Mouse (Mus musculus) B cell, adult 67 days (primary cell): Measurements from ENCODE around the gene Serpinf2. TPM values are rescaled to one million over a fixed set of nuclear protein-coding genes. Genes with fewer than 3 reads are reported as not detected.

Experiments
- total RNA-seq, 2 experiments: library from RNA; stranded (reverse); gene quantifications; 4 replicates each; pipeline ENCODE4 v1.2.4; 2023

Gene Serpinf2
- total RNA-seq: under 1 TPM; 0.32 to 0.42 TPM

GRCm38 (mm10) chr11:75439363-75439762 is at the start of gene Serpinf2:
Gene Serpinf2, minus strand, starts transcription at chr11:75439591.

GRCm38 (mm10) chr11:75486601-75487285 is 47.4 kb upstream of the Serpinf2 start, which contains the start of gene Prpf8:
Gene Prpf8, plus strand, starts transcription at chr11:75486816.

GRCm38 (mm10) chr11:75460844-75461742 is 21.7 kb upstream of the Serpinf2 start, which contains the start of gene Tlcd2:
Gene Tlcd2, plus strand, starts transcription at chr11:75461715.

GRCm38 (mm10) chr11:75453991-75454930 is 14.9 kb upstream of the Serpinf2 start, which contains the start of gene Wdr81:
Gene Wdr81, minus strand, starts transcription at chr11:75454717.

GRCm38 (mm10) chr11:75422013-75422792 is 17.2 kb downstream of the Serpinf2 start, which contains the start of gene Serpinf1:
Gene Serpinf1, minus strand, starts transcription at chr11:75422701.

Other genes with a start within 250 kb of the Serpinf2 start
- gene Dph1, start 248.3 kb downstream of the Serpinf2 start, total RNA-seq: 10 to 100 TPM; 22.4 to 31.5 TPM
- gene Rtn4rl1, start 245.8 kb downstream of the Serpinf2 start, total RNA-seq: 1 to 10 TPM in 1 of 2 experiments, under 1 TPM in 1; 0.99 to 1.2 TPM
- 100 to 1,000 TPM; 110 to 137 TPM for gene Rpa1, start 91.3 kb downstream of the Serpinf2 start, total RNA-seq
- 10 to 100 TPM; 14.3 to 15.5 TPM for gene Smyd4, start 91.2 kb downstream of the Serpinf2 start, total RNA-seq
- gene Serpinf1, start 16.9 kb downstream of the Serpinf2 start, total RNA-seq: 1 to 10 TPM in 1 of 2 experiments, not detected in 1; 2.0 TPM
- 10 to 100 TPM; 47.1 to 49.0 TPM for gene Wdr81, start 15.1 kb upstream of the Serpinf2 start, total RNA-seq
- gene Tlcd2, start 22.1 kb upstream of the Serpinf2 start, total RNA-seq: 1 to 10 TPM; 1.4 to 2.5 TPM
- 100 to 1,000 TPM; 230 to 240 TPM for gene Prpf8, start 47.2 kb upstream of the Serpinf2 start, total RNA-seq
- gene Rilp, start 70.5 kb upstream of the Serpinf2 start, total RNA-seq: under 1 TPM in 1 of 2 experiments, not detected in 1; 0.92 TPM
- gene Scarf1, start 73.9 kb upstream of the Serpinf2 start, total RNA-seq: under 1 TPM in 1 of 2 experiments, not detected in 1; 0.20 TPM
- 10 to 100 TPM; 54.3 to 67.9 TPM for gene Slc43a2, start 92.1 kb upstream of the Serpinf2 start, total RNA-seq
- 100 to 1,000 TPM; 232 to 242 TPM for gene Pitpna, start 148.5 kb upstream of the Serpinf2 start, total RNA-seq
- gene Inpp5k, start 191.4 kb upstream of the Serpinf2 start, total RNA-seq: 100 to 1,000 TPM; 128 to 132 TPM
- gene Myo1c, start 210.9 kb upstream of the Serpinf2 start, total RNA-seq: 100 to 1,000 TPM; 459 to 494 TPM
- gene Crk, start 239.7 kb upstream of the Serpinf2 start, total RNA-seq: 10 to 100 TPM; 66.4 to 69.9 TPM